Mouse (Mus musculus) MEL (cell line): Measurements from ENCODE around the gene Acvr2b. TPM values are rescaled to one million over a fixed set of nuclear protein-coding genes. Genes with fewer than 3 reads are reported as not detected.

Source experiments
- DNase-seq: peaks from one replicate; pipeline ENCODE4 v3.0.0; 2011; ENCODE audit warnings: low read depth, low spot score
- H3K27ac ChIP-seq: 2 replicates; pipeline ENCODE4 v1.5.1; 2012; ENCODE audit warnings: low read depth, mild to moderate bottlenecking, control low read depth, low read length, moderate library complexity; ENCODE audit not compliant: control insufficient read depth
- H3K27me3 ChIP-seq, 2 experiments: fragments of 150-350 bp in 1 of 2; sonication (generic) in 1 of 2; 2 replicates each; pipeline ENCODE4 v1.6.1; 2012; ENCODE audit warnings: low read length in 2 of 2, mild to moderate bottlenecking in 2 of 2, improper control_type of control experiment in 1 of 2, moderate library complexity in 1 of 2; ENCODE audit not compliant: insufficient read depth in 2 of 2, control insufficient read depth in 1 of 2
- H3K36me3 ChIP-seq, 2 experiments: 2 replicates each; pipeline ENCODE4 v1.6.1; 2012 to 2014; ENCODE audit warnings: low read length in 2 of 2, improper control_type of control experiment in 1 of 2, inconsistent platforms in 1 of 2, mild to moderate bottlenecking in 1 of 2; ENCODE audit not compliant: insufficient read depth in 2 of 2, control insufficient read depth in 1 of 2
- H3K4me1 ChIP-seq, 2 experiments: fragments of 150-350 bp in 1 of 2; sonication (generic) in 1 of 2; 2 replicates each; pipeline ENCODE4 v1.6.1; 2012; ENCODE audit warnings: low read length in 2 of 2, improper control_type of control experiment in 1 of 2, mild to moderate bottlenecking in 1 of 2; ENCODE audit not compliant: insufficient read depth in 2 of 2, control insufficient read depth in 1 of 2
- H3K4me3 ChIP-seq, 2 experiments: fragments of 150-350 bp in 1 of 2; sonication (generic) in 1 of 2; 2 replicates each; pipeline ENCODE4 v1.5.1; 2012; ENCODE audit warnings: low read depth in 2 of 2, low read length in 2 of 2, mild to moderate bottlenecking in 2 of 2, moderate library complexity in 2 of 2, control low read depth in 1 of 2, improper control_type of control experiment in 1 of 2; ENCODE audit not compliant: control insufficient read depth in 1 of 2, insufficient read depth in 1 of 2
- H3K79me2 ChIP-seq: 2 replicates; pipeline ENCODE4 v1.6.1; 2012; ENCODE audit warnings: mild to moderate bottlenecking, low read length, moderate library complexity; ENCODE audit not compliant: control insufficient read depth, poor library complexity, insufficient read depth
- H3K9ac ChIP-seq: 2 replicates; pipeline ENCODE4 v1.6.1; 2012; ENCODE audit warnings: low read depth, mild to moderate bottlenecking, control low read depth, low read length, moderate library complexity; ENCODE audit not compliant: control insufficient read depth, poor library complexity, severe bottlenecking
- H3K9me3 ChIP-seq: fragments of 150-350 bp; sonication (generic); replicated peaks from 2 replicates; pipeline ENCODE4 v1.6.1; 2012; ENCODE audit warnings: mild to moderate bottlenecking, low read length, improper control_type of control experiment, moderate library complexity; ENCODE audit not compliant: insufficient read depth
- CHD2 ChIP-seq: IDR thresholded peaks from 2 replicates; pipeline ENCODE4 v1.6.1; 2011; ENCODE audit warnings: low read length, improper control_type of control experiment
- polyA plus RNA-seq, 2 experiments: library from polyadenylated mRNA; stranded (reverse) in 1 of 2; unstranded in 1 of 2; fragments of >175 nt in 1 of 2; fragments of >200 nt in 1 of 2; gene quantifications; 2 replicates each; pipeline versions ENCODE4 v1.2.1 to v1.2.4; 2012; ENCODE audit warnings: low replicate concordance in 2 of 2, low read depth in 1 of 2; ENCODE audit not compliant: insufficient read length in 2 of 2, insufficient read depth in 1 of 2, missing spikeins in 1 of 2
- total RNA-seq: library from RNA; depleted of rRNA; stranded (reverse); fragments of 300-350 nt; gene quantifications from 2 replicates; pipeline ENCODE4 v1.2.3, GENCODE M21; 2012; rRNA removed

Acvr2b gene
- total and polyA plus RNA-seq, 3 experiments = 0.81 to 1.9 TPM; not detected in 1

GRCm38 (mm10) chr9:119484420-119484819 is 82.5 kb downstream of the Acvr2b start:
- no peak overlapping the region for H3K4me3 ChIP-seq
- DNase-seq = no peak
- no peak overlapping the region for H3K27ac ChIP-seq
- no peaks in the 10 kb centered on the region for H3K4me1 ChIP-seq
- no peaks in the 10 kb centered on the region for H3K9me3 ChIP-seq
- TF ChIP-seq CHD2 = no peak
- H3K36me3 ChIP-seq = no peaks in the 10 kb centered on the region
- no peaks in the 10 kb centered on the region for H3K79me2 ChIP-seq
- H3K27me3 ChIP-seq = no peaks in the 10 kb centered on the region
- no peak overlapping the region for H3K9ac ChIP-seq

Other genes with a start within 250 kb of the Acvr2b start
- gene Acaa1b, start 245.0 kb upstream of the Acvr2b start, total RNA-seq = 1.3 and 1.4 TPM in 2 replicates
- gene Acaa1b, start 245.0 kb upstream of the Acvr2b start, polyA plus RNA-seq = 1 to 10 TPM in 1 of 2 experiments, not detected in 1; 1.9 TPM
- not detected in 2 replicates for gene Gm47289, start 243.0 kb upstream of the Acvr2b start, total RNA-seq
- gene Gm47289, start 243.0 kb upstream of the Acvr2b start, polyA plus RNA-seq = not detected
- gene Slc22a13, start 193.0 kb upstream of the Acvr2b start, total RNA-seq = not detected in 2 replicates
- under 1 TPM in 1 of 2 experiments, not detected in 1; 0.04 TPM for gene Slc22a13, start 193.0 kb upstream of the Acvr2b start, polyA plus RNA-seq
- gene Oxsr1, start 79.7 kb upstream of the Acvr2b start, total RNA-seq = 25.6 and 27.8 TPM in 2 replicates
- 100 to 1,000 TPM in 1 of 2 experiments, 10 to 100 TPM in 1; 37.6 to 304 TPM for gene Oxsr1, start 79.7 kb upstream of the Acvr2b start, polyA plus RNA-seq
- gene Acaa1a, start 62.4 kb upstream of the Acvr2b start, total RNA-seq = 19.5 and 23.1 TPM in 2 replicates
- gene Acaa1a, start 62.4 kb upstream of the Acvr2b start, polyA plus RNA-seq = 10 to 100 TPM in 1 of 2 experiments, not detected in 1; 22.1 TPM
- 17.8 and 20.7 TPM in 2 replicates for gene Myd88, start 60.7 kb upstream of the Acvr2b start, total RNA-seq
- 10 to 100 TPM in 1 of 2 experiments, not detected in 1; 39.7 TPM for gene Myd88, start 60.7 kb upstream of the Acvr2b start, polyA plus RNA-seq
- 3.8 and 4.3 TPM in 2 replicates for gene Xylb, start 44.7 kb upstream of the Acvr2b start, total RNA-seq
- 10 to 100 TPM in 1 of 2 experiments, not detected in 1; 12.9 TPM for gene Xylb, start 44.7 kb upstream of the Acvr2b start, polyA plus RNA-seq
- gene Slc22a14, start 36.6 kb upstream of the Acvr2b start, total RNA-seq = not detected in 2 replicates
- not detected for gene Slc22a14, start 36.6 kb upstream of the Acvr2b start, polyA plus RNA-seq
- 10.0 and 12.1 TPM in 2 replicates for gene Exog, start 42.8 kb downstream of the Acvr2b start, total RNA-seq
- 10 to 100 TPM in 1 of 2 experiments, not detected in 1; 11.7 TPM for gene Exog, start 42.8 kb downstream of the Acvr2b start, polyA plus RNA-seq
- gene Scn5a, start 176.9 kb downstream of the Acvr2b start, total RNA-seq = not detected in 2 replicates
- gene Scn5a, start 176.9 kb downstream of the Acvr2b start, polyA plus RNA-seq = under 1 TPM in 1 of 2 experiments, not detected in 1; 0.03 TPM